Mouse (Mus musculus): ENCODE data around the gene Sept5.

DNA sequence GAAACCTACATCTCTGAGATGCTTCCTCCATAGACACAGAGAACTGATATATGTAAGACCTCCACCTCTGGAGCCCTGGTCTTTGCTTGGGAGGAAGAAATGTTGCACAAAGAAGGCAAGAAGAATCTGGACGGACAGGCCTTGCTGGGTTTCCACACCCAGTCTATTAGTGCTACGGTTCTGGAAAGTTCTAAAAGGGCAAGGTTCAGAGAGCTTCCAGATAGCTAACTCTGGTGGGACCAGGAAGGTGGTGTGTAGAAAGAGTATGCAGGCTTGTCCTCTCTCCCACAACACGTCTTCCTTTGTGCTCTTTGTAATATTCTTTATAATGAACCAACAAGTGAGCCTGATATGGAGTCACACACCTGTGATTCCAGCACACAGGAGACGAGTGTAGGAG is 28.8 kb upstream of the Sept5 start:
- TF ChIP-seq CTCF (IDR thresholded peaks at IDR 0.05; ENCODE audit: extremely low read depth, insufficient read depth, low read length), result no peak
- no peak for TF ChIP-seq POLR2A (IDR thresholded peaks at IDR 0.05; ENCODE audit: extremely low read depth, insufficient read depth, low read length)

Data from cortical plate, adult 2 months (tissue).